Mouse (Mus musculus): ENCODE measurements around the gene Fermt1.

The Fermt1 gene

GRCm38 (mm10) chr2:132945326-132946207 is at the start of gene Fermt1:
TSS of gene Fermt1 (minus strand) at chr2:132945906.
- no peak for DNase-seq (ENCODE audit: low read depth, low spot score)

GRCm38 (mm10) chr2:132992659-132993531 is 47.2 kb upstream of the Fermt1 start:
- peak; percentile 10 for DNase-seq (ENCODE audit: low read depth, low spot score)

- DNase-seq (ENCODE audit: low read depth, low spot score): no peak
These were observed 44.3 kb upstream of the Fermt1 start for GRCm38 (mm10) chr2:132989778-132990564.

GRCm38 (mm10) chr2:132973346-132973745 is 27.6 kb upstream of the Fermt1 start:
- no peak for DNase-seq (ENCODE audit: low read depth, low spot score)

GRCm38 (mm10) chr2:132970772-132971173 is 25.1 kb upstream of the Fermt1 start:
- peak; percentile 56 for DNase-seq (ENCODE audit: low read depth, low spot score)

GRCm38 (mm10) chr2:132957786-132958185 is 12.1 kb upstream of the Fermt1 start:
- DNase-seq (ENCODE audit: low read depth, low spot score): no peak

- peak; percentile 67 for DNase-seq (ENCODE audit: low read depth, low spot score)
These were observed 6.5 kb upstream of the Fermt1 start for GRCm38 (mm10) chr2:132952197-132952596.

GRCm38 (mm10) chr2:132948174-132948573 is 2.5 kb upstream of the Fermt1 start:
- no peak for DNase-seq (ENCODE audit: low read depth, low spot score)

GRCm38 (mm10) chr2:132946976-132947375 is 1.3 kb upstream of the Fermt1 start:
- no peak for DNase-seq (ENCODE audit: low read depth, low spot score)

- DNase-seq (ENCODE audit: low read depth, low spot score): no peak
These were observed 888 bp downstream of the Fermt1 start for GRCm38 (mm10) chr2:132944711-132945325.

- DNase-seq (ENCODE audit: low read depth, low spot score): no peak
These were observed 1.7 kb downstream of the Fermt1 start for GRCm38 (mm10) chr2:132943997-132944396.

- no peak for DNase-seq (ENCODE audit: low read depth, low spot score)
These were observed 2.1 kb downstream of the Fermt1 start for GRCm38 (mm10) chr2:132943596-132943995.

- no peak for DNase-seq (ENCODE audit: low read depth, low spot score)
These were observed 6.7 kb downstream of the Fermt1 start for GRCm38 (mm10) chr2:132939056-132939455.

- DNase-seq (ENCODE audit: low read depth, low spot score): no peak
These were observed 9.5 kb downstream of the Fermt1 start for GRCm38 (mm10) chr2:132936176-132936575.

GRCm38 (mm10) chr2:132934711-132935110 is 11.0 kb downstream of the Fermt1 start:
- DNase-seq (ENCODE audit: low read depth, low spot score): no peak

- DNase-seq (ENCODE audit: low read depth, low spot score): no peak
These were observed 11.6 kb downstream of the Fermt1 start for GRCm38 (mm10) chr2:132934142-132934541.

GRCm38 (mm10) chr2:132928999-132929398 is 16.7 kb downstream of the Fermt1 start:
- DNase-seq (ENCODE audit: low read depth, low spot score): no peak

- DNase-seq (ENCODE audit: low read depth, low spot score): no peak
These were observed 17.8 kb downstream of the Fermt1 start for GRCm38 (mm10) chr2:132927871-132928270.

GRCm38 (mm10) chr2:132927298-132927697 is 18.4 kb downstream of the Fermt1 start:
- peak; percentile 35 for DNase-seq (ENCODE audit: low read depth, low spot score)

GRCm38 (mm10) chr2:132923290-132924085 is 22.2 kb downstream of the Fermt1 start:
- DNase-seq (ENCODE audit: low read depth, low spot score): no peak

Data from brain, adult 2 months (tissue).